Mouse (Mus musculus) liver, embryonic 18 days (tissue): Measurements from ENCODE around the gene Krtap6-5. TPM values are rescaled to one million over a fixed set of nuclear protein-coding genes. Genes with fewer than 3 reads are reported as not detected.

Experiments used
- polyA plus RNA-seq: library from polyadenylated mRNA; depleted of rRNA; stranded (reverse); fragments of >200 nt; gene quantifications from 2 replicates; pipeline ENCODE4 v1.2.3, GENCODE M21; 2012; rRNA removed

Gene Krtap6-5
- polyA plus RNA-seq: not detected in 2 replicates

GRCm38 (mm10) chr16:89047783-89048182, at the start of gene Krtap6-5:
TSS of gene Krtap6-5 (minus strand) at chr16:89047883.

GRCm38 (mm10) chr16:89063902-89064301, 16.2 kb upstream of the Krtap6-5 start, which contains the start of gene 1110025L11Rik:
TSS of gene 1110025L11Rik (minus strand) at chr16:89064002.

GRCm38 (mm10) chr16:89041372-89041771, 6.3 kb downstream of the Krtap6-5 start, which contains the start of gene Gm10228:
TSS of gene Gm10228 (minus strand) at chr16:89041472.

GRCm38 (mm10) chr16:89031399-89031798, 16.3 kb downstream of the Krtap6-5 start, which contains the start of gene Krtap6-1:
TSS of gene Krtap6-1 (plus strand) at chr16:89031699.

GRCm38 (mm10) chr16:89014984-89015383, 32.7 kb downstream of the Krtap6-5 start, which contains the start of gene Gm10229:
TSS of gene Gm10229 (plus strand) at chr16:89015284.

GRCm38 (mm10) chr16:89010659-89011058, 37.0 kb downstream of the Krtap6-5 start, which contains the start of gene Krtap22-2:
TSS of gene Krtap22-2 (minus strand) at chr16:89010759.

Other genes starting within 250 kb of the Krtap6-5 start
- gene Gm20741, start 235.7 kb downstream of the Krtap6-5 start, polyA plus RNA-seq: not detected in 2 replicates
- not detected in 2 replicates for gene Krtap15, start 227.7 kb downstream of the Krtap6-5 start, polyA plus RNA-seq
- gene Krtap14, start 221.7 kb downstream of the Krtap6-5 start, polyA plus RNA-seq: not detected in 2 replicates
- not detected in 2 replicates for gene Krtap19-1, start 178.5 kb downstream of the Krtap6-5 start, polyA plus RNA-seq
- gene Krtap19-2, start 173.6 kb downstream of the Krtap6-5 start, polyA plus RNA-seq: not detected in 2 replicates
- gene Krtap19-3, start 169.8 kb downstream of the Krtap6-5 start, polyA plus RNA-seq: not detected in 2 replicates
- not detected in 2 replicates for gene Krtap19-4, start 162.8 kb downstream of the Krtap6-5 start, polyA plus RNA-seq
- not detected in 2 replicates for gene Krtap19-5, start 151.4 kb downstream of the Krtap6-5 start, polyA plus RNA-seq
- gene Krtap19-9b, start 115.6 kb downstream of the Krtap6-5 start, polyA plus RNA-seq: not detected in 2 replicates
- gene Krtap16-3, start 85.0 kb downstream of the Krtap6-5 start, polyA plus RNA-seq: not detected in 2 replicates
- gene Krtap22-2, start 37.1 kb downstream of the Krtap6-5 start, polyA plus RNA-seq: not detected in 2 replicates
- not detected in 2 replicates for gene Gm10229, start 32.6 kb downstream of the Krtap6-5 start, polyA plus RNA-seq
- gene Krtap6-1, start 16.2 kb downstream of the Krtap6-5 start, polyA plus RNA-seq: not detected in 2 replicates
- not detected in 2 replicates for gene Gm10228, start 6.4 kb downstream of the Krtap6-5 start, polyA plus RNA-seq
- not detected in 2 replicates for gene 1110025L11Rik, start 16.1 kb upstream of the Krtap6-5 start, polyA plus RNA-seq
- not detected in 2 replicates for gene Krtap6-3, start 36.1 kb upstream of the Krtap6-5 start, polyA plus RNA-seq
- not detected in 2 replicates for gene Gm6358, start 93.0 kb upstream of the Krtap6-5 start, polyA plus RNA-seq
- gene Gm10061, start 103.2 kb upstream of the Krtap6-5 start, polyA plus RNA-seq: not detected in 2 replicates
- not detected in 2 replicates for gene Gm9789, start 110.1 kb upstream of the Krtap6-5 start, polyA plus RNA-seq
- gene Gm7735, start 121.6 kb upstream of the Krtap6-5 start, polyA plus RNA-seq: not detected in 2 replicates
- gene 1110057P08Rik, start 126.9 kb upstream of the Krtap6-5 start, polyA plus RNA-seq: not detected in 2 replicates
- not detected in 2 replicates for gene Krtap20-2, start 158.0 kb upstream of the Krtap6-5 start, polyA plus RNA-seq